Mouse (Mus musculus) subcutaneous adipose tissue, adult 2 months (tissue): ENCODE data around the gene Crim1. TPM values are rescaled to one million over a fixed set of nuclear protein-coding genes. Genes with fewer than 3 reads are reported as not detected.

ENCODE experiments used
- polyA plus RNA-seq: library from polyadenylated mRNA; depleted of rRNA; stranded (reverse); fragments of >200 nt; gene quantifications from 2 replicates; pipeline ENCODE4 v1.2.3, GENCODE M21; 2012; ENCODE audit warnings: low replicate concordance; rRNA removed

Crim1 gene
- polyA plus RNA-seq = 32.4 and 49.4 TPM in 2 replicates

GRCm38 (mm10) chr17:78199626-78200560 is at the start of gene Crim1:
Gene Crim1, plus strand, starts transcription at chr17:78200248.

GRCm38 (mm10) chr17:78417381-78418281 is 217.6 kb downstream of the Crim1 start, which contains the start of gene Fez2:
Gene Fez2, minus strand, starts transcription at chr17:78418152.

Other genes with a start within 250 kb of the Crim1 start
- gene Fez2, start 217.9 kb downstream of the Crim1 start, polyA plus RNA-seq = 37.4 and 52.9 TPM in 2 replicates